Mouse (Mus musculus) limb, embryonic 11.5 days (tissue): ENCODE results near the gene Gnaz. TPM values are rescaled to one million over a fixed set of nuclear protein-coding genes. Genes with fewer than 3 reads are reported as not detected.

Source experiments
- ATAC-seq: fragments of 200-750 bp; cut with Nextera tagmentation; 2 replicates; pipeline ENCODE4 v1.8.0; 2017; ENCODE audit warnings: low read depth; ENCODE audit not compliant: insufficient number of reproducible peaks, low FRiP score, low TSS enrichment
- DNase-seq: peaks from one replicate; pipeline ENCODE4 v3.0.0-alpha.2; 2015; ENCODE audit warnings: low spot score
- H3K27ac ChIP-seq: fragments of 300-500 bp; sonication (generic); replicated peaks from 2 replicates; pipeline ENCODE4 v1.5.1; 2014; ENCODE audit warnings: low read depth, mild to moderate bottlenecking, low read length
- H3K27me3 ChIP-seq: fragments of 300-500 bp; sonication (generic); 2 replicates; pipeline ENCODE4 v1.6.1; 2014; ENCODE audit warnings: mild to moderate bottlenecking, low read length, mixed read lengths; ENCODE audit not compliant: control insufficient read depth, insufficient read depth
- H3K36me3 ChIP-seq: fragments of 300-500 bp; sonication (generic); 2 replicates; pipeline ENCODE4 v1.6.1; 2014; ENCODE audit warnings: mild to moderate bottlenecking, low read length, moderate library complexity, mixed read lengths; ENCODE audit not compliant: control insufficient read depth, insufficient read depth
- H3K4me1 ChIP-seq: fragments of 300-500 bp; sonication (generic); 2 replicates; pipeline ENCODE4 v1.6.1; 2014; ENCODE audit warnings: low read length, mixed read lengths; ENCODE audit not compliant: control insufficient read depth, insufficient read depth
- H3K4me2 ChIP-seq: fragments of 300-500 bp; sonication (generic); 2 replicates; pipeline ENCODE4 v1.6.1; 2014; ENCODE audit warnings: low read depth, mild to moderate bottlenecking, moderate library complexity; ENCODE audit not compliant: severe bottlenecking
- H3K4me3 ChIP-seq: fragments of 300-500 bp; sonication (generic); 2 replicates; pipeline ENCODE4 v1.5.1; 2014; ENCODE audit warnings: low read depth, low read length
- H3K9ac ChIP-seq: fragments of 300-500 bp; sonication (generic); 2 replicates; pipeline ENCODE4 v1.6.1; 2014; ENCODE audit warnings: mild to moderate bottlenecking, low read length
- H3K9me3 ChIP-seq: fragments of 300-500 bp; sonication (generic); 2 replicates; pipeline ENCODE4 v1.6.1; 2016; ENCODE audit warnings: low read length; ENCODE audit not compliant: control insufficient read depth
- WGBS: fragments of 180-500 bp; shearing (Covaris S2); extraction: QIAGEN DNeasy Blood & Tissue Kit; methylation state at CpG from one replicate; pipeline ENCODE4 v1.1.7; 2014; 5-methylcytosine and 5-hydroxymethylcytosine counted together
- polyA plus RNA-seq: library from polyadenylated mRNA; unstranded; fragments of >200 nt; fragmentation: Nextera tagmentation; extraction: Ambion mirVana; gene quantifications from 2 replicates; pipeline ENCODE4 v1.2.1, GENCODE M21; 2014

The Gnaz gene
- polyA plus RNA-seq, 1 experiment from 2014 or later: 3.1 TPM

DNA sequence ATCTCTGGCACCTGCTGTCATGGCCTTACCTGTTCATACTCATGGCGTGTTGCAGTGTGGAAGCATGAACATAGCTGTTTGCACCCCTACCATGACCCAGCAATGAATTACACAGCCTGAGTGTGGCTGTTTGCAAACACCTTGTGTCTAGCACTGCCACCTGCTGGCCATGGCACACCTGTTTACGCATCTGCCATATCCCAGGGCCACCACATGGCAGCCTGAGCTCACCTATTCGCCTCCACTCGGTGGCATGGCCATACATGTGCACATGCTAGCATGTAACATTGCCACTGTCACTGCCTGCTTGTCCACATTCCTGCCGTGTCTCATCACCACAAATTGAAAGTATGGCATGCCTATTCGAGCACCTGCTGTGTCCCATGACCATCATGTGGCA lies 37.4 kb upstream of the Gnaz start:
- Histone ChIP-seq H3K4me1 (no peaks in the 10 kb centered on the region), H3K36me3 (no peaks in the 10 kb centered on the region), H3K9me3 (no peaks in the 10 kb centered on the region), H3K4me3 (no peak overlapping the region), H3K27ac (no peak overlapping the region), H3K4me2 (no peak overlapping the region), H3K27me3 (no peaks in the 10 kb centered on the region), H3K9ac (no peak overlapping the region)
- WGBS: 72% methylated on average over 6 of the region's 6 CpGs
- DNase-seq: peak; percentile 38
- no peak for ATAC-seq

DNA sequence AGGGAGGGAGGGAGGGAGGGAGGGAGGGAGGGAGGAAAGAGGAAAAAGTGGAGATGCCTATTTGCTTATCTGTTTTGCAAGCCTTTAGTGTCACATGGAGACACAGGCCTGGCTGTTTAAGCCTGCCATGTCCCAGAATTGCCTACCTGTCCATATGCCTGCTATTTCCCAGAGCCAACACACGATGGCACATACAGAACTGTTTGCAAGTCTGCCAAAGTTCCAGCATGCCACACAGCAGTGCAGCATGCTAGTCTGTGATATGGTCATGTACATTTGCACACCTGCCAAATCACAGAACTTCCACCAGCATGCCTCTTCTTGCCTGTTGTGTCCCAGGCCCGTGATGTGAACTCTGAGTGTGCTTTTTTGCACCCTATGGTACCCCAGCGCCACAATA lies 36.4 kb upstream of the Gnaz start:
- Histone ChIP-seq H3K4me2 (no peak overlapping the region), H3K9me3 (no peaks in the 10 kb centered on the region), H3K9ac (no peak overlapping the region), H3K27ac (no peak overlapping the region), H3K36me3 (no peaks in the 10 kb centered on the region), H3K4me3 (no peak overlapping the region), H3K4me1 (no peaks in the 10 kb centered on the region), H3K27me3 (no peaks in the 10 kb centered on the region)
- DNase-seq: peak; percentile 19
- ATAC-seq: no peak
- WGBS: 80% methylated on average over 3 of the region's 3 CpGs

DNA sequence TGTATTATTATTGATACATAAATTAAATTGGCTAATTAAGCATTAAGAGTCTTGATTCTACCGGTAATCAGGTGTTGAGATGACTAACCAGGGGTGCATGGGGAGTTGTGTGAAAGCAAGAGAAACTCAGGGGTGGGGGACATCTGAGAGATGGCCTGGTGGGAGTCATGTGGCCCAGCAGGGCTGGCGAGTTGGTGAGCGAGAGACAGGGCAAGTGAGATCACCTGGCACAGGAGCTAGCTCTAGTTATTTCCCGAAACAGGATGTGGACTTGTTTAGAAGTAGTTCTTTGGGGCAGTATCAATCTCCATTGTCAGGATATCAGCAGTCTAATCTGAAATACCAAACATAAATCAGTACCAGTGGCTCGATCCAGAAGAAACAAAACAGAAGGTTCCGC lies 35.3 kb upstream of the Gnaz start:
- H3K4me2 ChIP-seq: no peak overlapping the region
- no peaks in the 10 kb centered on the region for H3K36me3 ChIP-seq
- no peaks in the 10 kb centered on the region for H3K27me3 ChIP-seq
- no peak overlapping the region for H3K9ac ChIP-seq
- WGBS: 82% methylated on average over 6 of the region's 6 CpGs
- ATAC-seq: no peak
- peak; percentile 10 for DNase-seq
- no peak overlapping the region for H3K4me3 ChIP-seq
- no peak overlapping the region for H3K27ac ChIP-seq
- H3K4me1 ChIP-seq: no peaks in the 10 kb centered on the region
- H3K9me3 ChIP-seq: no peaks in the 10 kb centered on the region

DNA sequence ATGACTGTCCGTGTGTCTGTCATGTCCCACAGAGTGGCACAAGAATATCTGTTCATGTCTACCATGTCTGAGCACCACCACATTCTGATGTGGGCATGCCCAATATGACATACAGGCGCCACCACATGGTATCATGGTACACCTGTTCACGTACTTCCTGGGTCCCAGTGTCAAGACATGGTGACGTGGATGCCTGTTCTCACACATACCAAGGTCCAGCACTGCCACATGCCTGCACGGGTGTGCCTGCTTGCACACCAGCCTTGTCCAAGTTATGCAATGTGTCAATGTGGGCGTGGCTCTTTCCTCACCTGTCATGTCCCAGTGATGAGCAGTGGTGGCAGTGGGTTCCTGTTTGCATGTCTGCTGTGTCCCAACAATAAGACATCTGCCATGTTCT lies 34.5 kb upstream of the Gnaz start:
- Histone ChIP-seq H3K27me3 (no peaks in the 10 kb centered on the region), H3K4me1 (no peaks in the 10 kb centered on the region), H3K4me3 (no peak overlapping the region), H3K9ac (no peak overlapping the region), H3K36me3 (no peaks in the 10 kb centered on the region), H3K9me3 (no peaks in the 10 kb centered on the region), H3K27ac (no peak overlapping the region), H3K4me2 (no peak overlapping the region)
- ATAC-seq (no peak), DNase-seq (no peak)
- 82% methylated on average over 6 of the region's 6 CpGs for WGBS

DNA sequence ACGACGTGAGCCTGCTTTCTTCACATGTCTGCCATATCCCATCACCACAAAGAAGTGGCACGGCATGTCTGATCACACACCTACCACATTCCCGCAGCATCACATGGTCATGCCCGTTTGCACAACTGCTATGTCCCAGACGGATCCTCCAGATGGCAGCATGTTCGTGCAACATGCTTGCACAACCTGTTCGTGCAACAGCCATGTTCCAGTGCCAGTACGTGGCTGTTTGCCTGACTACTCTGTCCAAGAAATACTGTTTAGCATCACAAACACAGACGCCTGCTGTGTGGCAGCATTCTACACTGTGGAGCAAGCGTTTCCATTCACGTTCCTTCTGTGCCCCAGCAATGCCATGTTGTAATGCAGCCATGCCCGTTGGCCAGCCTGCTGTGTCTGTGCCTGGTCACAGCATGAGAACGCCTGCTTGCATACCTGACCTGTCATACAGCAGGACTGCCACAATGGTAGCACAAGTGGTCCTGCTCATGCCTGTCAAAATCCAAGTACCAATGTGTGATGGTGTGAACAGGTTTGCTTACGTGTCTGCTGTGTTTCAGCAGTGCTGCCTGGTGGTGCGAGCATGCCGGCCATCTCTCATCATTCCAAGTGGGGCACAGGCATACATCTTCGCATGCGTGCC lies 33.3 kb upstream of the Gnaz start:
- Histone ChIP-seq H3K27ac (no peak overlapping the region), H3K9me3 (no peaks in the 10 kb centered on the region), H3K36me3 (no peaks in the 10 kb centered on the region), H3K9ac (no peak overlapping the region), H3K4me2 (no peak overlapping the region), H3K27me3 (no peaks in the 10 kb centered on the region), H3K4me1 (no peaks in the 10 kb centered on the region), H3K4me3 (no peak overlapping the region)
- ATAC-seq: no peak
- WGBS: 89% methylated on average over 19 of the region's 19 CpGs
- peak; percentile 18 for DNase-seq

DNA sequence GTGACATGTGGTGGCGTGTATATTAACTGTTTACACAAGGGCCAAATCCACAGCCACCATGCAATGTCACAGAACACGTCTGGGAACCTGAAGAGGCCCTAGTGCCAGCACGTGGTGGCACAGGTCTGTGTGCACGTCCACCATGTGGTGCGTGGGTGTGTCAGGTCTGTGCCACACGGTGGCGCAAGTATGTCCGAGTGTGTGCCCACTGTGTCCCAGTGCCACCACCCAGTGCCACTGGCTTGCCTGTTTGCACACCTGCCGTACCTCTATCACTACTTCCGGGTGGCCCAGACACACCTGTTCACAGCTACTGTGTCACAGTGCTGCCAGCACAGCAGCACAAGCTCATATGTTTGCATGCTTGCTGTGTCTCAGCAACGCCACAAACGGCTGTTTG lies 32.5 kb upstream of the Gnaz start:
- no peak overlapping the region for H3K27ac ChIP-seq
- ATAC-seq (no peak), DNase-seq (peak; percentile 18)
- WGBS: 81% methylated on average over 12 of the region's 12 CpGs
- H3K4me1 ChIP-seq: no peaks in the 10 kb centered on the region
- no peak overlapping the region for H3K4me3 ChIP-seq
- H3K27me3 ChIP-seq: no peaks in the 10 kb centered on the region
- no peak overlapping the region for H3K9ac ChIP-seq
- H3K9me3 ChIP-seq: no peaks in the 10 kb centered on the region
- H3K4me2 ChIP-seq: no peak overlapping the region
- no peaks in the 10 kb centered on the region for H3K36me3 ChIP-seq

DNA sequence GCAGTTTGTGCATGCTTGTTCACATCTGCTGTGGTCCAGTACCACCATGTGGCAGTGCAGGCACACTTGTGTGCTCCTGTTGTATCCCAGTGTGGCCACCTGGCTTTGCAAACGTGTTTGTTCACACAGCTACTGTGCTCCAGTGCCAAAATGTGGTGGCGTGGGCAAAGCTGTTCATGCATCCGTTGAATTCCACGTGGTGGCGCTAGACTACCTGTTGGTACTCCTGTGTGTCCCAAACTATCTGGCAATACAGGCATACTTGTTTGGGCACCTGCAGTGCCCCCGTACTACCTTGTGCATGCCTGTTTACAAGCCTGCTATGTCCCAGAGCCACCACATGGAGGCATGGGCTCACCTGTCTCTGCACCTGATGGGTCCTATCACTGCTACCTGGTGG lies 32.0 kb upstream of the Gnaz start:
- DNase-seq (peak; percentile 45), ATAC-seq (no peak)
- H3K9ac ChIP-seq: no peak overlapping the region
- H3K4me2 ChIP-seq: no peak overlapping the region
- H3K27me3 ChIP-seq: no peaks in the 10 kb centered on the region
- H3K4me1 ChIP-seq: no peaks in the 10 kb centered on the region
- 21% methylated on average over 6 of the region's 6 CpGs for WGBS
- no peak overlapping the region for H3K4me3 ChIP-seq
- H3K9me3 ChIP-seq: no peaks in the 10 kb centered on the region
- H3K36me3 ChIP-seq: no peaks in the 10 kb centered on the region
- H3K27ac ChIP-seq: no peak overlapping the region

DNA sequence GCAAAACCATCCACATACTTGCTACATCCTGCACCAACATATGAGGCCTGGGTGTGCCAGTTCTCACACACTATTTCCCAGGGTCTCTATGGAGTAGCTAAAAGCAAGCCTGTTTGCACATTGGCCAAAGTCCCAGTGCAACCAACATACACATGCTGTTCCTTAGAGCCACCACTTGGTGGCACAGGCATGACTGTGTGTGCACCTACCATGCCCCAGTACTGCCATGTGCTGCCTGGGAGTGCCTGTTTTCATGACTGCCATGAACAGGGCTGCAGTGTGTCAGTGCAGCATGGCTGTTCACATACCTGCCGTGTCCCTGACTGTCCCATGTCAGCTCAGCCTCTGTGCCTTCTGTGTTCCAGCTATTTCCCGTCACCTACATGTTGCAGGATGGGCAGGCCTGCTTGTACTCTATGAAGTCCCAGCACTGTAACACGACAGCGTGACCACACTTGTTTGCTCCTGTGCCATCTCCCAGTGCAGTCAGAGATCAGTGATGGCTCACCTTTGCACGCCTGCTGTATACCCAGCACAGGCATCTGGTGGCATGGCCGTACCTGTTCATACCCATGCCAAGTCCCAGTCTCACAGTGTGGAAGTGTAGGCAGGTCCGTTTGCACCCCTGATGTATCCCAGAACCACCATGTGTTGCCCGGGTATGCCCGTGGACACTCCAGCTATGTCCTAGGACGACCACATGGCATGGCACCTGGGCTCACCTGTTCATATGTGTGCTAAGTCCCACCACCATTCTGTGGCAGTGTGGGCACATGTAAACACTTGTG lies 29.8 kb upstream of the Gnaz start:
- Histone ChIP-seq H3K9ac (no peak overlapping the region), H3K4me3 (no peak overlapping the region), H3K4me1 (no peaks in the 10 kb centered on the region), H3K36me3 (no peaks in the 10 kb centered on the region), H3K27ac (no peak overlapping the region), H3K4me2 (no peak overlapping the region), H3K27me3 (no peaks in the 10 kb centered on the region), H3K9me3 (no peaks in the 10 kb centered on the region)
- ATAC-seq (0 out of 2 replicates have a peak, but pooled peaks have one; percentile 24), DNase-seq (no peak)
- WGBS: 85% methylated on average over 10 of the region's 10 CpGs
